ENCODE assay signal across 23 mouse cellular contexts in genomic region chr13:35785330-35785939, GRCm38 (mm10).
DNase-seq lines count a peak whose midpoint lies in the region; ATAC-seq and TF ChIP-seq lines count a peak whose summit lies in the region.
"Had no signal": no experiment of that assay in that cellular context is flagged by ENCODE, and none has a peak within 500 bp of the region (broad histone marks: within the 10 kb centered on the region; RNA-seq: fewer than 3 reads in every experiment).

No protein-coding gene starts in this region.

- H3K4me2 ChIP-seq in kidney, embryonic 14.5 days (replicated peaks; ENCODE audit: low read depth, low read length), result no peak overlapping the region
- H3K4me2 ChIP-seq in liver, postnatal 0 days (ENCODE audit: low read depth, low read length), result no peak overlapping the region
- peak overlapping the region; percentile 59; the same call in 1 of the 2 replicates for H3K4me2 ChIP-seq in liver, embryonic 14.5 days (ENCODE audit: low read depth)
- H3K4me2 ChIP-seq: embryonic facial prominence, embryonic 13.5 days; heart, embryonic 15.5 days; hindbrain, embryonic 13.5 days had no signal

- H3K36me3 ChIP-seq in erythroblast, embryonic 14.5 days (ENCODE audit: control insufficient read depth), result peaks cover 37% of the 10 kb centered on the region
- H3K36me3 ChIP-seq in kidney, embryonic 14.5 days (ENCODE audit: control insufficient read depth, insufficient read depth, low read length), result no peaks in the 10 kb centered on the region
- no peaks in the 10 kb centered on the region for H3K36me3 ChIP-seq in liver, adult 2 months (ENCODE audit: control insufficient read depth, insufficient read depth, low read length)
- H3K36me3 ChIP-seq in liver, postnatal 0 days (replicated peaks; ENCODE audit: insufficient read depth, low read length), result no peaks in the 10 kb centered on the region
- no peaks in the 10 kb centered on the region for H3K36me3 ChIP-seq in liver, embryonic 14.5 days (replicated peaks; ENCODE audit: control insufficient read depth, insufficient read depth, low read depth)
- H3K36me3 ChIP-seq: embryonic facial prominence, embryonic 13.5 days; forebrain, embryonic 10.5 days; heart, embryonic 15.5 days; hindbrain, embryonic 13.5 days had no signal

- peaks cover 6% of the 10 kb centered on the region; the same call in 1 of the 2 replicates for H3K79me2 ChIP-seq in liver, adult 2 months (ENCODE audit: control insufficient read depth, insufficient read depth, low read length)

- H3K4me1 ChIP-seq in erythroblast, embryonic 14.5 days (ENCODE audit: control insufficient read depth), result peaks cover 98% of the 10 kb centered on the region
- H3K4me1 ChIP-seq in kidney, embryonic 14.5 days (ENCODE audit: control insufficient read depth, insufficient read depth, low read length), result peaks cover 2% of the 10 kb centered on the region; the same call in 1 of the 2 replicates
- peaks cover 13% of the 10 kb centered on the region for H3K4me1 ChIP-seq in liver, adult 2 months (ENCODE audit: control insufficient read depth, insufficient read depth, low read length)
- H3K4me1 ChIP-seq in liver, postnatal 0 days (ENCODE audit: insufficient read depth), result peaks cover 33% of the 10 kb centered on the region
- H3K4me1 ChIP-seq in liver, embryonic 14.5 days (replicated peaks; ENCODE audit: control insufficient read depth in 2 of 2, insufficient read depth in 2 of 2, low read length in 1 of 2), result peaks cover 47 to 60% of the 10 kb centered on the region in 2 experiments

- peak overlapping the region; percentile 12 for H3K4me3 ChIP-seq in erythroblast, embryonic 14.5 days (replicated peaks)
- H3K4me3 ChIP-seq in kidney, embryonic 14.5 days (ENCODE audit: low read length), result no peak overlapping the region
- H3K4me3 ChIP-seq in liver, adult 2 months (ENCODE audit: insufficient read depth, low read depth, low read length), result no peak overlapping the region
- H3K4me3 ChIP-seq in liver, postnatal 0 days (ENCODE audit: low read depth, low read length), result no peak overlapping the region
- H3K4me3 ChIP-seq in liver, embryonic 14.5 days (ENCODE audit: insufficient read depth in 1 of 2, low read depth in 2 of 2, low read length in 2 of 2), result no peak overlapping the region
- H3K4me3 ChIP-seq: embryonic facial prominence, embryonic 13.5 days; forebrain, embryonic 10.5 days; heart, adult 2 months; heart, embryonic 15.5 days; hindbrain, embryonic 13.5 days had no signal

- no peak for TF ChIP-seq POLR2A in liver, adult 2 months (IDR thresholded peaks at IDR 0.05; ENCODE audit: extremely low read depth, insufficient read depth, low read length)

- ATAC-seq in erythroblast, adult 5-6 weeks (replicated peaks; ENCODE audit: low FRiP score, poor library complexity, severe bottlenecking), result no peak
- peak; percentile 56; the same call in 1 of the 2 replicates for ATAC-seq in kidney, embryonic 14.5 days (ENCODE audit: low FRiP score, low TSS enrichment)
- no peak for ATAC-seq in liver, postnatal 0 days
- no peak for ATAC-seq in liver, embryonic 14.5 days (ENCODE audit: insufficient read depth)
- ATAC-seq: activated CD4-positive, CD25-positive, alpha-beta regulatory T cell, adult 4 months; forebrain, embryonic 16.5 days; hindbrain, postnatal 0 days; Patski had no signal

- DNase-seq in kidney, postnatal 14 days, result no peak
- peak; percentile 53 for DNase-seq in liver, adult 2 months (ENCODE audit: extremely low read depth, low read depth, low spot score)
- DNase-seq in liver, postnatal 0 days, result no peak
- DNase-seq in liver, embryonic 14.5 days (ENCODE audit: low read depth in 3 of 3, low spot score in 3 of 3), result no peak
- DNase-seq in frontal cortex, postnatal 14 days (ENCODE audit: low spot score in 2 of 2), result no peak
- DNase-seq: adrenal gland, postnatal 14 days; cerebellum, adult 11-12 months; cerebellum, adult 9-10 months; cerebellum, postnatal 36 days; gastrocnemius, postnatal 14 days; heart, adult 2 months; heart, postnatal 14 days had no signal

- no peak overlapping the region; the same call in 1 of the 2 replicates for H3K27ac ChIP-seq in kidney, embryonic 14.5 days (ENCODE audit: low read depth, low read length)
- no peak overlapping the region for H3K27ac ChIP-seq in liver, adult 2 months (replicated peaks; ENCODE audit: insufficient read depth, low read depth, low read length)
- H3K27ac ChIP-seq in liver, postnatal 0 days (ENCODE audit: low read depth), result no peak overlapping the region
- H3K27ac ChIP-seq in liver, embryonic 14.5 days, result peak overlapping the region; percentile 31
- H3K27ac ChIP-seq: embryonic facial prominence, embryonic 13.5 days; forebrain, embryonic 10.5 days; heart, adult 2 months; heart, embryonic 15.5 days; hindbrain, embryonic 13.5 days; hindbrain, postnatal 0 days had no signal

- TF ChIP-seq CTCF in liver, adult 2 months (IDR thresholded peaks at IDR 0.05; ENCODE audit: low read depth, low read length), result no peak
- TF ChIP-seq CTCF in liver, postnatal 0 days (IDR thresholded peaks at IDR 0.05; ENCODE audit: low read depth), result no peak
- no peak for TF ChIP-seq CTCF in liver, embryonic 14.5 days (IDR thresholded peaks at IDR 0.05; ENCODE audit: low read depth)

- 31% methylated on average over 5 of the region's 5 CpGs for WGBS in kidney, embryonic 14.5 days
- 74% methylated on average over 5 of the region's 5 CpGs for WGBS in liver, adult 2 months
- WGBS in liver, postnatal 0 days (ENCODE audit: insufficient replicate concordance), result 82% methylated on average over 5 of the region's 5 CpGs
- 73% methylated on average over 5 of the region's 5 CpGs for WGBS in liver, embryonic 14.5 days (ENCODE audit: insufficient replicate concordance)

- no peak overlapping the region for H3K9ac ChIP-seq in kidney, embryonic 14.5 days (ENCODE audit: low read depth, low read length)
- no peak overlapping the region for H3K9ac ChIP-seq in liver, adult 2 months (ENCODE audit: low read depth, low read length)
- no peak overlapping the region for H3K9ac ChIP-seq in liver, postnatal 0 days (replicated peaks)
- H3K9ac ChIP-seq in liver, embryonic 14.5 days (replicated peaks), result no peak overlapping the region; the same call in 1 of the 2 replicates
- H3K9ac ChIP-seq: embryonic facial prominence, embryonic 13.5 days; heart, embryonic 15.5 days; hindbrain, embryonic 13.5 days had no signal

- no peaks in the 10 kb centered on the region for H3K9me3 ChIP-seq in erythroblast, embryonic 14.5 days (ENCODE audit: control insufficient read depth, low read length)
- no peaks in the 10 kb centered on the region for H3K9me3 ChIP-seq in kidney, embryonic 14.5 days (ENCODE audit: control insufficient read depth, low read length)
- H3K9me3 ChIP-seq in liver, postnatal 0 days (ENCODE audit: low read length), result no peaks in the 10 kb centered on the region
- H3K9me3 ChIP-seq in liver, embryonic 14.5 days (ENCODE audit: control insufficient read depth, low read length), result no peaks in the 10 kb centered on the region
- H3K9me3 ChIP-seq: embryonic facial prominence, embryonic 13.5 days; forebrain, embryonic 10.5 days; heart, embryonic 15.5 days; hindbrain, embryonic 13.5 days had no signal

- H3K27me3 ChIP-seq in erythroblast, embryonic 14.5 days (ENCODE audit: control insufficient read depth), result no peaks in the 10 kb centered on the region
- no peaks in the 10 kb centered on the region for H3K27me3 ChIP-seq in kidney, embryonic 14.5 days (ENCODE audit: control insufficient read depth, insufficient read depth, low read length)
- no peaks in the 10 kb centered on the region for H3K27me3 ChIP-seq in liver, adult 2 months (ENCODE audit: control insufficient read depth, insufficient read depth, low read length)
- H3K27me3 ChIP-seq in liver, postnatal 0 days (ENCODE audit: insufficient read depth, low read length), result no peaks in the 10 kb centered on the region
- H3K27me3 ChIP-seq in liver, embryonic 14.5 days (ENCODE audit: control insufficient read depth, insufficient read depth, low read length), result no peaks in the 10 kb centered on the region
- H3K27me3 ChIP-seq: embryonic facial prominence, embryonic 13.5 days; heart, embryonic 15.5 days; hindbrain, embryonic 13.5 days; Patski had no signal

- no peak for TF ChIP-seq EP300 in liver, postnatal 0 days (IDR thresholded peaks at IDR 0.05; ENCODE audit: low read depth)
- TF ChIP-seq EP300 in liver, embryonic 14.5 days (IDR thresholded peaks at IDR 0.05; ENCODE audit: low read depth), result no peak
